Mouse (Mus musculus) embryonic fibroblast, embryonic 13.5 days (primary cell): ENCODE measurements at regions not wholly inside any gene's neighbourhood (a gene's known extent, or its start where the extent isn't known, plus 50 kb on each side); places are given as distances from the start of the nearest gene placed in this dataset.

Experiments used
- CTCF ChIP-seq: IDR thresholded peaks from 2 replicates; pipeline ENCODE4 v1.5.1; 2011; ENCODE audit warnings: mild to moderate bottlenecking, control low read depth, low read length, moderate library complexity, borderline replicate concordance; ENCODE audit not compliant: insufficient read depth
- POLR2A ChIP-seq: IDR thresholded peaks from 2 replicates; pipeline ENCODE4 v1.6.1; 2011; ENCODE audit warnings: low read depth, mild to moderate bottlenecking, control low read depth, low read length, moderate library complexity

- TF ChIP-seq POLR2A: no peak
- TF ChIP-seq CTCF: no peak
These were observed 52.4 kb upstream of the 4930432M17Rik start for GRCm38 (mm10) chr3:121618161-121618560.
